Mouse (Mus musculus) forelimb bud, embryonic 11.5 days (tissue): ENCODE measurements at regions not wholly inside any gene's neighbourhood (a gene's known extent, or its start where the extent isn't known, plus 50 kb on each side); places are given as distances from the start of the nearest gene placed in this dataset.
A peak's percentile ranks its signal among the peaks of the same experiment; 100 is the strongest.

Experiments
- DNase-seq: peaks from one replicate; pipeline ENCODE4 v3.0.0-alpha.2; 2012; ENCODE audit warnings: low read depth, low spot score

DNA sequence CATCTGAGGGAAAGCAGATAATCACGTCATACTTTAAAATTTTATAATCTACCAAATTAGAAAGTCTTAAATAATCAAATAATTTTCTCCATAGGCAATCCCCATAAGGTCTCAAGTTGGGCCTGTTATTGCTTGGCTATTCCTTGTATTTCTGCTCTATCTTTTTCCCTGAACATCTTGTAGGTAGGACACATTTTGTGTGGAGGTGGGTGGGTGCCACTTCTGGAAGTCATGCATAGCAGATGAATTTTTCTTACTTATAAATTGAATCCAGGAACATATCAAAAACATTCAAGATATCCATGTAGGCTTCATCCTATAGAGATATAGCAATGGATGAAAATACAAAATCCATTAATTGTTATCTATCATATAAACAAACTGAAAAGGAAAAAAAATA is 1418.7 kb downstream of the Cdh11 start:
- no peak for DNase-seq

DNA sequence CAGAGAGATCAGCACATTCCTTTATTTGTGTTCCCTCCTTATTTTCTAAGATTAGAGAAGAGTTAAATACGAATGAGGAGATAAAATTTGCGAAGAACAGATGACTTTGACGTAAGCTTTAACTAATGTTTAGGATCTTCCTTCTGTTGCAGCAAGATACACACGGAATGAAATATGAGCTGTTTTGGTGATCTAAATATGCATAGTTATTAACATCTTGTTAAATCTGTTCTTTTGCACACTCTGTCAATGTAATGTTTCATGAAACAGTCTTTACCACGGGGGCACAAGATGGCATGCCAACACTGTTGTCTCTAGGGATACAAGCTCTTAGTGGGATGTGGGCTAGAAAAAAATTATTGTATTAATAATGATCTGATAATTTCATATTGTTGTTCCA is 1434.6 kb downstream of the Cdh11 start:
- no peak for DNase-seq

DNA sequence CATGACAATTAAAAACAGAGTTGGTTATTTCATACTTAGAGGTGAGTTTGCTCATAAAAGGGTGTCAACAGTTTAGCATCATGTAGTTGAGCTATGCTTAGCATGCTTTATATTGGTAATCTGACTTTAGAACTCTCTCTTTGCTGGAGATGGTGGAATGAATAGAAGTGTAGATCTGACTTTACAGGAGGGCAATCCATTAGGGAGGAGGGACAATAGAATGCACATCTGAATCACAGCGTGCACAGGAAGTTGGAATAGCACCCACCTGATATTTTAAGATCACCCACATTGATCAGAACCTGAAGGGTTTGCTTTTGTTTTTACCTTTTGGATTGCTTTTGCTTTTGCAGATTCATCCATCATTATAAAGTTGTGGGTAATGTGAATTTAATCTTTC is 1435.7 kb downstream of the Cdh11 start:
- DNase-seq = no peak

DNA sequence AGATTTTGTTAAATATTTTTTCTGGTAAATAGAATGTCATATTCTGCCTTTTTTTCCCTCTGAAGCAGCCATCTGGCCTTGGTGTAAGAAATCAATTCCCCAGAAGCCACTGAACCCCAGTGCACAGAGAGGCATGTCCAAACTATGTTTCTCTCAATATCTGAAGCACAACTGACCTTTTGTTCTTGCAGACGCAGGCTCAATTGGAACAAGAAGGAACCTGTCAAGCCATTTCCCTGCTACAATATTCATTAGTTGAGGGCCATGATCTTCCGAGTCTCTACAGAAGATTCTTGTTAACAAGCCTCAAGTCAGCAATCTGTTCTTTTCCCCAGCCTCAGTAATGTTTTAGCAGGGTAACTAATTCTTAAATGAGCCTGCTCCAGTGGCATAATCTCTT is 1456.2 kb downstream of the Cdh11 start:
- peak; percentile 18 for DNase-seq

DNA sequence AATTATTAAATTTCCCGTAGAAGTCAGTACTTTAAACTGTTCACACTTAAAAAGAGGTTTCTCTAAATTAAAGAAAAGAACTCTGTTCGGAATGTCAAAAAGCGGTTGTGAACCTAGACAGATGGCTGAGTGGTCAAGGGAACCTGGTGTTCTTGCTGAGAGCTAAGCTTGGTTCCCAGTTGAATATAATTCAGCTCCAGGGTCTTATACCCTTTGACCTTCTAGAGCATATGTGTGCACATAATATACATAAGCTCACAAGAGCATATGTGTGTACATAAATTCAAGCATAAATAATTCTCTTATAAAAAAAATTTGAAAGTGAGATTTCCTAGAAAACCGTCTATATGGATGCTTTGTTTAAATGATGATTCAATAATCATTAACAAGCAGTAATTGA is 1456.7 kb downstream of the Cdh11 start:
- DNase-seq = no peak

DNA sequence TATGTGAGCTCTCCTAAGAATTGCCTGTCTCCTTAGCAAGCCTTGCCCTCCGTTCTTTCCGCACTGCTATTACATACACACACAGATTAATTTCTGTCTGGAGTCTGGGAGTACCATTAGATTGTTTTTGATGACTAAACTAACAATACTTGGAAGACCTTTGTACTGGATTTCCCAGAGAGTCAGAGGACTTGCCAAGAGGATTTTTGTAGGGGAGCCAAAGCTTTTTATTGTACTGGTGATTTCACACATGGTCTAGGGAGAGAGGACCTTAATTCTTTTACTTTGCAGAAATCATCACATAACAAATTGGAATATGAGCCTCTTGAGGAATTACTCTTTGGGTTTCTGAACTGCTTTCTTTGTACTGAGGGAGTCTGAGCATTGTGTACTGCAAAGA is 1486.9 kb downstream of the Cdh11 start:
- DNase-seq = no peak

DNA sequence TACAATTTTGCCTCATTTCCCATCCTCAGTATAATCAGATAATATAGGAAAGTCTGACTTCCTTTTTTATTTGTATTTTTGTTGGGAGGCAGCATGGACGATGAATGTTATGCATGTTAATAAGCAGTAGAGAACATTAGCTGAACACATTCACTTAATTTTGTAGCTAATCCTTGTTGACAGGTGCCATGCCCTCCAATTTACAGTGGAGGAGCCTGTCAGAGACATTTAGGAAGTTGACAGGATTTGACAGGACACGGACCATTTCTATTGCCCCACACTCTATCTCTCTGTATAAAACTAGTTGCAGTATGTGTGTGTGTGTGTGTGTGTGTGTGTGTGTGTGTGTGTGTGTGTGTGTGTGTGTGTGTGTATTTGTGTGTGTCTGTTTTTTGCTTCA is 1495.4 kb downstream of the Cdh11 start:
- DNase-seq = no peak

DNA sequence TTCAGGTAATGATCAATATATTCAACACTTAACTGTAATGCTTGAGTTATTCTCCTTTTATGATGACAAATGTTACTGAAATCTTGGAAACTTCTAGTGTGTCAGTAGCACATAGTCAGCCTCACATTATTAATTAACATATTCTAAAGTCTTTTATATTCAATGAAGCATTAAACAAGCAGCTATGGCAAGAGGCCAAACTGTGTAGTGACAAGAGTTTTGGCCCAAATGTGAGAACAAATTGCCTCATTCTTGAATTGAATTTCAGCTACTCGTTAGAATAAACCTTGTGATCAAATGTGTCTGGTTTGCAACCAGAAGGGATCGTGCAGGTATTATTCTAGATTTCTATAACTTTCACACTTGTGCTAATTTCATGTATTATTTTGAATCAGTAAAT is 1542.8 kb downstream of the Cdh11 start:
- DNase-seq = no peak

DNA sequence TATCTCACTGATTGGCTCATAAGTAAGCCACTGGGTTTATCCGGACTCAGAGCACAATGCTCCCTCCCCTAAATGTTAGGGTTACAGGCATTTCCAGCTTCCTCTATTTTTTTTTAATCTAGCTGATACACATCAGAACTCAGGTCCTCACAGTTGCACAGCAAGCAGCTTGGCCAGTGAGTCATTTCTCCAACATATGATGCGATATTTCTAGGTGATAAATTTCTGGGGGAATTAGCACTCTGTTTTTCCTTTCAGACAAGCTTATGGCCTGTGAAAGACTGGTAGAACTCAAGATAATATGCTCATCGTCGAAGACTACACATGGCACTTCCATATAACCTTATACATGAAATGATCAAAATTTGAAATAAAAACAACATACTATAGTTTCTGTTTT is 1543.6 kb downstream of the Cdh11 start:
- DNase-seq = no peak

DNA sequence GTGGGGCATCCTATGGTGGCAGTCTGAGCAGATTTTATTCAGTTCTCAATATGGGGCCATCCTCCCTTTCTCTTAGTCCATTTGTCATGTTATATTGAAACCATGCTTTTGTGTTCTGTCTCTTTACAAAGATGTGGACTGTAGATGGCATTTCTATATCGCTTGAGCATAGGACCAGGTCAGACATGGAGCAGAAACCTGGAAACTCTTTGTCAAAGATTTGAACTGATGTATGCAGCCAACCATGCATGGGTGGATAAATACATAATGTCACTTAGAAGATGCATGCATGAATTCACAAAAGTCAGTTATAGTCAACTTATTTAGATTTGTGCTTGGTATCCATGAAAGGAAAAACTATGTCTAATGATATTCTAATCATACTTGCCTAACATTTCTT is 1587.5 kb downstream of the Cdh11 start:
- no peak for DNase-seq

DNA sequence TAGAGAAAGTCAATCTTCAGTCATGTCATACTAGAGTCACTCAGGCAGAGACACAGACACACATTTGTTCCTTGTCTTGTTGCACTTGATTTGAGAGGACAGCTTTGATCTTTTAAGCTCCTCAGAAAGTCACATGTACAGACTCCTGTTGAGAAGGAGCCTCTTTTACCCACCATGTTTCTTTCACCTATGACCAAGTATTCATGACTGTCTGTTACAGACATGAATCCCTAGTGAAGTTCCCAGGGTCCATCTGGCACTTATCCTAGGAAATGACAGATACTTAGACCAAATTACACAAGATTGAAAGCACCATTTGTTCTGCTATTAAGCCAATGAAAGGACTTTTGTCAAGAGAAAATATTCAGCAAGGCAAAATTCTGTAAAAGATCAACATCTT is 1588.7 kb downstream of the Cdh11 start:
- no peak for DNase-seq

DNA sequence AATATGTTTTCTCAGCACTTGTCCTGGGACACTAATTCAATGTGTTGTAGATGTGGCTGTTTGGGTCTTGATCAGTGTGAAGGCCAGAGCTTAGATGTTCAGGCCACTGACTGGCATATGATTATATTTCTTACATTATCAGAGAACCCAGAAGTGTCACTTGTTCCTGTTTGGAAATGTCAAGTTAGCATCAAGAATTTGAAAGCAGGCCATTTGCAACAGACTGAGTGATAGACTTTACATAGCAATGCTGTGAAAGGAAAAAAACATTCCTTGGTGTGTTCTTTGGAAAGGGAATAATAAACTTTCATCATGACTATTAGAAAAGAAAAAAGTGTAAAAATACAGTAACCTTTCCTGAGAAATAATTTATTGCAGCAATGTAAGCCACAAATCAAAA is 1596.9 kb downstream of the Cdh11 start:
- DNase-seq = no peak

DNA sequence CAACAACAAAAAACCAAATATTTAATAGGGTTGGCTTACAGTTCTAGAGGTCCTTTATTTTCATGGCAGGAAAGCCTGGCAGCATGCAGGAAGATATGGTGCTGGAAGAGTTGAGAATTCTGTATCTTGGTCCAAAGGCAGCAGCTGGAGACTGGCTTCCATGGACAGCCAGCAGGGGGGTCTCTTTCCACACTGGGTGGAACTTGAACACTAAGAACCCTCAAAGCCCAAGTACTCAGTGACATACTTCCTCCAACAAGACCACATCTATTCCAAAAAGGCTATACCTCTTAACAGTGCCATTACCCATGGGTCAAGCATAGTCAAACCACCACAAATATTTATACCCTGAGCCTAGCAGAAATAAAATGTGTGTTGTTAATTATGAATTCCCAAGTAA is 1630.5 kb downstream of the Cdh11 start:
- DNase-seq = no peak
